Mouse (Mus musculus) lung, adult 2 months (tissue): ENCODE results near the gene Iqgap1.

Source experiments
- CTCF ChIP-seq: fragments of 200-500 bp; IDR thresholded peaks from 2 replicates; pipeline ENCODE4 v1.5.1; 2011; ENCODE audit warnings: mild to moderate bottlenecking, low read length, control low read depth; ENCODE audit not compliant: insufficient read depth
- POLR2A ChIP-seq: fragments of 200-500 bp; IDR thresholded peaks from 2 replicates; pipeline ENCODE4 v1.6.1; 2011; ENCODE audit warnings: low read depth, mild to moderate bottlenecking, control low read depth, low read length, borderline replicate concordance; ENCODE audit errors: extremely low read depth

GRCm38 (mm10) chr7:80843910-80844640 is 18.3 kb upstream of the Iqgap1 start:
- TF ChIP-seq POLR2A (no peak), CTCF (no peak)
